Mouse (Mus musculus) stomach, embryonic 16.5 days (tissue): ENCODE data around the gene Hyal1. TPM values are rescaled to one million over a fixed set of nuclear protein-coding genes. Genes with fewer than 3 reads are reported as not detected.
A peak's percentile ranks its signal among the peaks of the same experiment; 100 is the strongest.

Experiments used
- ATAC-seq: fragments of 200-750 bp; cut with Nextera tagmentation; 2 replicates; pipeline ENCODE4 v1.8.0; 2017; ENCODE audit warnings: moderate number of reproducible peaks, moderate TSS enrichment; ENCODE audit not compliant: insufficient read depth, low FRiP score
- H3K27ac ChIP-seq: fragments of 300-500 bp; sonication (generic); 2 replicates; pipeline ENCODE4 v1.5.1; 2014; ENCODE audit warnings: low read length
- H3K27me3 ChIP-seq: fragments of 300-500 bp; sonication (generic); 2 replicates; pipeline ENCODE4 v1.6.1; 2014; ENCODE audit warnings: low read length, control low read depth, mixed read lengths; ENCODE audit not compliant: control insufficient read depth, insufficient read depth
- H3K36me3 ChIP-seq: fragments of 300-500 bp; sonication (generic); 2 replicates; pipeline ENCODE4 v1.6.1; 2014; ENCODE audit warnings: low read length; ENCODE audit not compliant: control insufficient read depth, insufficient read depth
- H3K4me1 ChIP-seq: fragments of 300-500 bp; sonication (generic); 2 replicates; pipeline ENCODE4 v1.6.1; 2014; ENCODE audit warnings: low read length, control low read depth, mixed read lengths; ENCODE audit not compliant: control insufficient read depth, insufficient read depth
- H3K4me2 ChIP-seq: fragments of 300-500 bp; sonication (generic); 2 replicates; pipeline ENCODE4 v1.6.1; 2014; ENCODE audit warnings: low read depth, low read length, mixed read lengths
- H3K4me3 ChIP-seq: fragments of 300-500 bp; sonication (generic); replicated peaks from 2 replicates; pipeline ENCODE4 v1.5.1; 2014; ENCODE audit warnings: mild to moderate bottlenecking, low read length
- H3K9ac ChIP-seq: fragments of 300-500 bp; sonication (generic); 2 replicates; pipeline ENCODE4 v1.6.1; 2014; ENCODE audit warnings: low read length
- H3K9me3 ChIP-seq: fragments of 300-500 bp; sonication (generic); replicated peaks from 2 replicates; pipeline ENCODE4 v1.6.1; 2016; ENCODE audit warnings: low read length, control low read depth; ENCODE audit not compliant: control insufficient read depth
- WGBS: fragments of 180-500 bp; shearing (Covaris S2); extraction: QIAGEN DNeasy Blood & Tissue Kit; methylation state at CpG from one replicate; pipeline ENCODE4 v1.1.7; 2014; 5-methylcytosine and 5-hydroxymethylcytosine counted together
- polyA plus RNA-seq: library from polyadenylated mRNA; unstranded; fragments of >200 nt; fragmentation: Nextera tagmentation; extraction: Ambion mirVana; gene quantifications from 2 replicates; pipeline ENCODE4 v1.2.1, GENCODE M21; 2015

The Hyal1 gene
- polyA plus RNA-seq, 1 experiment from 2014 or later, result 14.9 TPM

- Histone ChIP-seq H3K36me3 (peaks cover 15% of the 10 kb centered on the region), H3K9me3 (no peaks in the 10 kb centered on the region), H3K4me1 (peaks cover 38% of the 10 kb centered on the region), H3K4me2 (peak overlapping the region; percentile 56), H3K27me3 (no peaks in the 10 kb centered on the region), H3K4me3 (no peak overlapping the region), H3K9ac (peak overlapping the region; percentile 67; the same call in 1 of the 2 replicates), H3K27ac (peak overlapping the region; percentile 89)
- ATAC-seq, result peak; percentile 76
- 62% methylated on average over 14 of the region's 14 CpGs for WGBS
Observed at GRCm38 (mm10) chr9:107575579-107576356, 959 bp upstream of the Hyal1 start.

GRCm38 (mm10) chr9:107577871-107578270 is 1.1 kb downstream of the Hyal1 start:
- no peaks in the 10 kb centered on the region for H3K27me3 ChIP-seq
- WGBS, result 88% methylated on average over 10 of the region's 10 CpGs
- H3K4me3 ChIP-seq, result peak overlapping the region; percentile 4; the same call in 1 of the 2 replicates
- no peak overlapping the region for H3K27ac ChIP-seq
- H3K4me2 ChIP-seq, result peak overlapping the region; percentile 56
- H3K9ac ChIP-seq, result peak overlapping the region; percentile 67; the same call in 1 of the 2 replicates
- no peak for ATAC-seq
- no peaks in the 10 kb centered on the region for H3K9me3 ChIP-seq
- peaks cover 7% of the 10 kb centered on the region; the same call in 1 of the 2 replicates for H3K36me3 ChIP-seq
- peaks cover 28% of the 10 kb centered on the region for H3K4me1 ChIP-seq

- Histone ChIP-seq H3K9ac (peak within 1 kb of the TSS; percentile 67; the same call in 1 of the 2 replicates), H3K4me2 (peak within 1 kb of the TSS; percentile 56), H3K36me3 (peaks cover 2% of the 10 kb centered on the region; the same call in 1 of the 2 replicates), H3K9me3 (no peaks in the 10 kb centered on the region), H3K27me3 (no peaks in the 10 kb centered on the region), H3K4me1 (peaks cover 28% of the 10 kb centered on the region), H3K27ac (peak within 1 kb of the TSS; percentile 94), H3K4me3 (peak within 1 kb of the TSS; percentile 4; the same call in 1 of the 2 replicates)
- ATAC-seq, result no peak
- WGBS, result 72% methylated on average over 3 of the region's 3 CpGs
Observed at GRCm38 (mm10) chr9:107578587-107578986, 1.9 kb downstream of the Hyal1 start, which contains the start of gene Naa80. TSS of gene Naa80 (plus strand) at chr9:107578887.

GRCm38 (mm10) chr9:107579023-107579900 is 2.5 kb downstream of the Hyal1 start:
- no peaks in the 10 kb centered on the region for H3K9me3 ChIP-seq
- WGBS, result 90% methylated on average over 14 of the region's 14 CpGs
- no peak overlapping the region for H3K4me3 ChIP-seq
- H3K4me1 ChIP-seq, result peaks cover 28% of the 10 kb centered on the region
- H3K36me3 ChIP-seq, result no peaks in the 10 kb centered on the region; the same call in 1 of the 2 replicates
- H3K4me2 ChIP-seq, result no peak overlapping the region
- no peaks in the 10 kb centered on the region for H3K27me3 ChIP-seq
- no peak for ATAC-seq
- H3K9ac ChIP-seq, result 0 out of 2 replicates have a peak overlapping the region, but pooled peaks have one; percentile 13
- peak overlapping the region; percentile 94 for H3K27ac ChIP-seq

DNA sequence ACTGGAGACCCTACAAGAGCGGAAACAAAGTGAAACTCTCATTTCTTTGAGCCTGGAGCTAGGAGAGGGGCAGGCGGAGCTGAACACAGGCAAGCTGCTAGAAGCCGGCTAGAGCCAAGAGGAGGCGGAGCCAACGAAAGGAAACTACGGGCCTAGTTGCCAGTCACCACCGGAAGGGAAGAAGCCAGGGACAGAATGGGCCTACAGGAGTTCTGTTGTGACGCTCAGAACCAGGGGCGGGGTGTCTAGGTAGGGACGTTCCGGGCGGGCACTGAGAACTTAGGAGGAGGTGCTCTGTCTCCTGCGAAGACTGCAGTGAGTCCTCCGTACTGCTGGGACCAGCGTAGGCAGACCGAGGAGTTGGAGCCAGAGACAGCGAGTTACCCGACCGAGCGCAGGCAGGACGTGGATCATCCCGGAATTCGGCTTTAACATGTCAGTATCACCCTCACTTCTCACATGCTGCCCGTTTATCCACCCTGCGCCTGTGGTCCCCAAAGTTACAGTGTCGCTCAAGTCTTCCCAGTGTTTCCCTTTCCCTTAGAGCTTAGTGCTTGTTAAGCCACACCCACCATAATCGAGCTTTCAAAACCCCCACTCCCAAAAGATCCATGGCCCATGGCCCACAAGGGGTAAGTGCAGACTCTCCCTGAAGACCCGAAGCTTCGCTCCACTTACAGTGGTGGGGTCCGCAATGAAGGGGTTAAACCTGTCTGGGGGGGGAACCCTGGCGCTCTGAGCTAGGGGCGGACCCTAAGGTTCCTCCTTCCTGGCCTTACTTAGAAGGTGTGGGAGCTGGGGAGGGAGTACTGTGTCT is 4.0 kb downstream of the Hyal1 start, which contains the start of gene Hyal3:
Gene Hyal3 (plus strand): TSS at position 318 of the 817 bp plus-strand sequence.
- ATAC-seq, result peak; percentile 67
- H3K27ac ChIP-seq, result peak within 1 kb of the TSS; percentile 94
- no peaks in the 10 kb centered on the region; the same call in 1 of the 2 replicates for H3K36me3 ChIP-seq
- H3K9me3 ChIP-seq, result no peaks in the 10 kb centered on the region
- peaks cover 28% of the 10 kb centered on the region for H3K4me1 ChIP-seq
- H3K9ac ChIP-seq, result peak within 1 kb of the TSS; percentile 75
- peak within 1 kb of the TSS; percentile 55 for H3K4me3 ChIP-seq
- under 1% methylated on average over 32 of the region's 32 CpGs for WGBS
- H3K4me2 ChIP-seq, result peak within 1 kb of the TSS; percentile 62
- H3K27me3 ChIP-seq, result no peaks in the 10 kb centered on the region

- Histone ChIP-seq H3K9me3 (no peaks in the 10 kb centered on the region), H3K27me3 (no peaks in the 10 kb centered on the region), H3K4me1 (peaks cover 23% of the 10 kb centered on the region), H3K36me3 (no peaks in the 10 kb centered on the region; the same call in 1 of the 2 replicates), H3K4me2 (peak overlapping the region; percentile 62), H3K27ac (peak overlapping the region; percentile 94; the same call in 1 of the 2 replicates), H3K9ac (peak overlapping the region; percentile 75), H3K4me3 (peak overlapping the region; percentile 55)
- ATAC-seq, result no peak
- 66% methylated on average over 4 of the region's 4 CpGs for WGBS
Observed at GRCm38 (mm10) chr9:107581584-107581983, 4.9 kb downstream of the Hyal1 start.

DNA sequence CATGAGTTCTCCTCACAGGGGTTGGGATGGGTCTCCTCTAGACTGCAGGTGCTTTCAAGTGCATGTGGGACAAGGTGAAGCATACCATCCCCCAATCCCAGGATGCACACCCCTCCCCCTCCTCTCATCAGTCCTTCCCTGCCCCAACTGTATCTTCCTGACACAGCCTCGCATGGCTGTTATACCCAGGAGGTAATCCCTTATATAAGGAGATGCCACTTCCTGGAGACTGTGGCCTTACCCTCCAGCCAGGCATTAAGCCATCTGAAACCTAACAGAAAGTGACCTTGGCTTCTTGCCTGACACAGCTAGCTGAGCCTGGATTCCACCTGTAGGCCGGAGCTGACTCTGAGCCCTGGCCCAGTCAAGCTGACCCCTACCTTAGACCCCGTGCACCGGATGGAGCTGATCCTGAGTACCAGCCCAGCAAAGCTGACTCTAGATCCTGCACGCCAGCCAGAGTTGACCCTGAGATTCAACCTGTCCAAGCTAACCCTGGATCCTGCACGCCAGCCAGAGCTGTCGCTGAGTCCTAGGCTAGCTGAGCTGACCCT is 5.9 kb downstream of the Hyal1 start:
- peaks cover 16% of the 10 kb centered on the region; the same call in 1 of the 2 replicates for H3K4me1 ChIP-seq
- no peak overlapping the region for H3K9ac ChIP-seq
- H3K36me3 ChIP-seq, result no peaks in the 10 kb centered on the region; the same call in 1 of the 2 replicates
- 83% methylated on average over 7 of the region's 7 CpGs for WGBS
- ATAC-seq, result no peak
- no peaks in the 10 kb centered on the region for H3K27me3 ChIP-seq
- no peak overlapping the region for H3K27ac ChIP-seq
- no peak overlapping the region for H3K4me2 ChIP-seq
- H3K4me3 ChIP-seq, result no peak overlapping the region
- no peaks in the 10 kb centered on the region for H3K9me3 ChIP-seq

DNA sequence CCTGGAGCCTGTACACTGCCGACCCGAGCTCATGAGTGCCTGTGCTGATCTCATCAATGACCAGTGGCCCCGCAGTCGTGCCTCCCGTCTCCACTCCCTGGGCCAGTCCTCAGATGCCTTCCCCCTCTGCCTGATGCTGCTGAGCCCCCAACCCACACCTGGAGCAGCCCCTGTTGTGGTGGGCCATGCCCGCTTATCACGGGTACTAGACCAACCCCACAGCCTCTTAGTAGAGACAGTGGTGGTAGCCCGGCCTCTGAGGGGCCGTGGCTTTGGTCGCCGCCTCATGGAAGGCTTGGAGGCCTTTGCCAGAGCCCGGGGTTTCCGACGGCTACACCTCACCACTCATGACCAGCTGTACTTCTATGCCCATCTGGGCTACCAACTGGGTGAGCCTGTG is 6.4 kb downstream of the Hyal1 start:
- H3K27ac ChIP-seq, result no peak overlapping the region
- H3K27me3 ChIP-seq, result no peaks in the 10 kb centered on the region
- H3K9ac ChIP-seq, result no peak overlapping the region
- H3K9me3 ChIP-seq, result no peaks in the 10 kb centered on the region
- H3K4me3 ChIP-seq, result no peak overlapping the region
- H3K36me3 ChIP-seq, result no peaks in the 10 kb centered on the region; the same call in 1 of the 2 replicates
- H3K4me1 ChIP-seq, result peaks cover 18% of the 10 kb centered on the region; the same call in 1 of the 2 replicates
- WGBS, result 87% methylated on average over 14 of the region's 14 CpGs
- H3K4me2 ChIP-seq, result no peak overlapping the region
- no peak for ATAC-seq
